Mouse (Mus musculus): ENCODE data around the gene Olfr38. TPM values are rescaled to one million over a fixed set of nuclear protein-coding genes. Genes with fewer than 3 reads are reported as not detected.

Gene Olfr38
- polyA plus RNA-seq, 1 experiment from 2014 or later = not detected

DNA sequence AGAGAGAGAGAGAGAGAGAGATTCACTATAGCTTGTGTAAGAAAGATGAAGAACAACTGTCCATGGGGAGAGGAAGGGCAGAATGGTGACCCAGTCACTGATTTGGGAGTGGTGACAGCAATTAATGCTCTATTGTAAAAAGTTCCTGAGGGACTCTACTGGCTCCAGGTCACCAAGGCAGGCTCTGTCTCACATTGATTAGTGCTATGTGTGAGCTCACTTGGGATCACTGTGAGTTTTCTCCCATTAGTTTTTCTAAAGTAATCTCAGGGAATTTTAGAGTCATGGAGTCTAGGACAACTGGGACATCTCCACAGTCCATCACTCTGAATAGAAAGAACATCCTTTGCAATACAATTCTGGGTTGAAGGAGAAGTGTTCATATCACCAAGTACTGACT lies 28.6 kb downstream of the Olfr38 start, which contains the start of gene Olfr452:
Gene Olfr452 (plus strand): TSS at position 301 of the 400 bp plus-strand sequence.
- DNase-seq (ENCODE audit: low spot score) (no peak), ATAC-seq (ENCODE audit: insufficient number of reproducible peaks, low FRiP score, low TSS enrichment, low read depth) (no peak)
- no peaks in the 10 kb centered on the region for H3K9me3 ChIP-seq (ENCODE audit: control insufficient read depth, low read length)
- H3K4me2 ChIP-seq (ENCODE audit: low read depth, severe bottlenecking) = no peak within 1 kb of the TSS
- H3K36me3 ChIP-seq (ENCODE audit: control insufficient read depth, insufficient read depth, low read length) = no peaks in the 10 kb centered on the region
- no peak within 1 kb of the TSS for H3K9ac ChIP-seq (ENCODE audit: low read length)
- H3K4me1 ChIP-seq (ENCODE audit: control insufficient read depth, insufficient read depth, low read length) = no peaks in the 10 kb centered on the region
- H3K27ac ChIP-seq (replicated peaks; ENCODE audit: low read depth, low read length) = no peak within 1 kb of the TSS
- no peaks in the 10 kb centered on the region for H3K27me3 ChIP-seq (ENCODE audit: control insufficient read depth, insufficient read depth, low read length)
- H3K4me3 ChIP-seq (ENCODE audit: low read depth, low read length) = no peak within 1 kb of the TSS

DNA sequence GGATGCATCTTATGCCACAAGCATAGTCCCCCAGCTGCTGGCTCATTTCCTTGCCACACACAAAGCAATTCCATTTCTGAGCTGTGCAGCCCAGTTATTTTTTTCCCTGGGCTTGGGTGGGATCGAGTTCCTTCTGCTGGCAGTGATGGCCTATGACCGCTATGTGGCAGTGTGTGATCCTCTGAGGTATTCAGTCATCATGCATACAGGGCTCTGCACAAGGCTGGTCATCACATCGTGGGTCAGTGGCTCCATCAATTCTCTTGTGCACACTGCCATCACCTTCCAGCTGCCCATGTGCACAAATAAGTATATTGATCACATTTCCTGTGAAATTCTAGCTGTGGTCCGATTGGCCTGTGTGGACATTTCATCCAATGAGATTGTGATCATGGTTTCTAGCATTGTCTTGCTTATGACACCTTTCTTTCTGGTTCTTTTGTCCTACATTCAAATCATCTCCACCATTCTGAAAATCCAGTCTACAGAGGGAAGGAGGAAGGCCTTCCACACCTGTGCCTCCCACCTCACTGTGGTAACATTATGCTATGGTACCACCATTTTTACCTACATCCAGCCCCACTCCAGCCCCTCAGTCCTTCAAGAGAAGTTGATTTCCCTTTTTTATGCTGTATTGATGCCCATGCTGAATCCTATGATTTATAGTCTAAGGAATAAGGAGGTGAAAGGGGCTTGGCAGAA lies 34.2 kb downstream of the Olfr38 start:
- Histone ChIP-seq H3K4me1 (ENCODE audit: control insufficient read depth, insufficient read depth, low read length) (no peaks in the 10 kb centered on the region), H3K4me3 (ENCODE audit: low read depth, low read length) (no peak overlapping the region), H3K27me3 (ENCODE audit: control insufficient read depth, insufficient read depth, low read length) (no peaks in the 10 kb centered on the region), H3K9ac (ENCODE audit: low read length) (no peak overlapping the region), H3K27ac (replicated peaks; ENCODE audit: low read depth, low read length) (no peak overlapping the region), H3K36me3 (ENCODE audit: control insufficient read depth, insufficient read depth, low read length) (no peaks in the 10 kb centered on the region), H3K9me3 (ENCODE audit: control insufficient read depth, low read length) (no peaks in the 10 kb centered on the region), H3K4me2 (ENCODE audit: low read depth, severe bottlenecking) (no peak overlapping the region)
- DNase-seq (ENCODE audit: low spot score) = no peak
- no peak for ATAC-seq (ENCODE audit: insufficient number of reproducible peaks, low FRiP score, low TSS enrichment, low read depth)
- WGBS = 41% methylated on average over 4 of the region's 4 CpGs

DNA sequence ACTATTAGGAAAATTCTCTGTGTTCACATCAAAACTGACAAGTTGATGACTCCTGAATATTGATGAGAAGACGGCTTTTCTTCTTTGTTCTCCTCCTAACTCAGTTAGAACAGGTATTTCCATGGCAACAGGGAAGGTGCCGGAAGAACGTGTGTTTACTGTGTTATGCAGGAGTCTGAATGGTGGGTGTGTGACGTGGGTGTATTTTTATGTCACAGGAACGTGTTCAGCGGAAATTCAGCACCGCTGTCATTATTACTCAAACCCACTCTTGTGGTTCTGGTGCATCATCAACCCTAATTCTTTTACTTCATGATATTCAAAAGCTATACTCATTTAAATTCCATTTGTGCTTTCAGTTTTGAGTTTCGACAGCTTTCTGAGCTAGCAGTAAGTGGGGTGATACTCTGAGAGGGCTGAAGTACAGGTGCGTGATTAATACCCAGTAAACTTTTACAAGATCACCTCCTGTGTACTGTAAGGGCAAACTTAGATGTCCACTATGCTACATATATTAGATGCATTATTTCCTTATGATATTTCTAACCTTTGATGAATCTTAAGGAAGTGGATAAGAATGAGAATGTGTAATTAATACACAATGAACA lies 34.8 kb downstream of the Olfr38 start:
- Histone ChIP-seq H3K27ac (replicated peaks; ENCODE audit: low read depth, low read length) (no peak overlapping the region), H3K4me2 (ENCODE audit: low read depth, severe bottlenecking) (no peak overlapping the region), H3K36me3 (ENCODE audit: control insufficient read depth, insufficient read depth, low read length) (no peaks in the 10 kb centered on the region), H3K9me3 (ENCODE audit: control insufficient read depth, low read length) (no peaks in the 10 kb centered on the region), H3K4me3 (ENCODE audit: low read depth, low read length) (no peak overlapping the region), H3K4me1 (ENCODE audit: control insufficient read depth, insufficient read depth, low read length) (no peaks in the 10 kb centered on the region), H3K9ac (ENCODE audit: low read length) (no peak overlapping the region), H3K27me3 (ENCODE audit: control insufficient read depth, insufficient read depth, low read length) (no peaks in the 10 kb centered on the region)
- no peak for ATAC-seq (ENCODE audit: insufficient number of reproducible peaks, low FRiP score, low TSS enrichment, low read depth)
- 86% methylated on average over 9 of the region's 9 CpGs for WGBS
- no peak for DNase-seq (ENCODE audit: low spot score)

DNA sequence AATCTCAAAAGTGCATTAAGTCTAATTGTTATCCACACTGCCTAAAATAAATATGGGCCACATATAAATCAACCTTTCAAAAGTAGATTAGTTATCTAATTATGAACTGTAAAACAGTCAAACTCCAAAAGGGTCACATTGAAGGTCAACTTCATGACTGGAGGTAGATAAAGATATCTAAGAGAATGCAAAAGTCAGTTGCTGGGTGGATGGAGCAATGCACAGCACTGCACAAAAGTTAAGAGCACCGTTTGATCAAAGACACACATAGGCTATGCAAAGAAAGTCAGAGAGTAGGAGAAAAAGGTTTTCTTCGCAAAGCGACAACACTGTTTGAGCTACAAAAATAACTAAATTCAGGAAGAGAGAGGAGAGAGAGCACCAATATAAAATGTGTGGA lies 38.8 kb downstream of the Olfr38 start:
- H3K36me3 ChIP-seq (ENCODE audit: control insufficient read depth, insufficient read depth, low read length) = no peaks in the 10 kb centered on the region

DNA sequence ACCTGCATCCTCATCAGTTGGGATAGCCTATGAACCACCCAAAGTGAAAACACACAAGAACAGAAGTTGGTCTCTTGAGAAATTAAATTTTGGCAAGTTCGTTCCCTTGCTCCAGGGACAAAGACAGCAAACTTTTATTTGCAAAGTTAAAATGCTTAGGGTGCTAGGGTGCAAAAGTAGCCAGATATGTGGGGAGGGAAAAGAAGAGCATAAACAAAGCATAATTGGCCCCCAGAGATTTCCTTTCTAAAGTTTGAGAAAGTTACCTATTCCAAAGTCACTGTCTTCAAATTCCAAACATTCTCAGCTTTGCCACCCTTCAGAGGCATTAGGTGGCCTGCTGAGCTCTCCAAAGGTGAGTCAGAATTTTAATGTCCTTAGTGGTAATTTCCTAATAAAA lies 55.4 kb downstream of the Olfr38 start, which contains the start of gene Olfr450:
Gene Olfr450 (plus strand): TSS at position 301 of the 400 bp plus-strand sequence.
- no peak within 1 kb of the TSS for H3K4me2 ChIP-seq (ENCODE audit: low read depth, severe bottlenecking)
- no peak for ATAC-seq (ENCODE audit: insufficient number of reproducible peaks, low FRiP score, low TSS enrichment, low read depth)
- no peak for DNase-seq (ENCODE audit: low spot score)
- H3K9ac ChIP-seq (ENCODE audit: low read length) = no peak within 1 kb of the TSS
- no peaks in the 10 kb centered on the region for H3K36me3 ChIP-seq (ENCODE audit: control insufficient read depth, insufficient read depth, low read length)
- H3K27ac ChIP-seq (replicated peaks; ENCODE audit: low read depth, low read length) = no peak within 1 kb of the TSS
- H3K4me1 ChIP-seq (ENCODE audit: control insufficient read depth, insufficient read depth, low read length) = no peaks in the 10 kb centered on the region
- H3K9me3 ChIP-seq (ENCODE audit: control insufficient read depth, low read length) = no peaks in the 10 kb centered on the region
- WGBS = 85% methylated on average over 1 of the region's 1 CpGs
- no peak within 1 kb of the TSS for H3K4me3 ChIP-seq (ENCODE audit: low read depth, low read length)
- H3K27me3 ChIP-seq (ENCODE audit: control insufficient read depth, insufficient read depth, low read length) = no peaks in the 10 kb centered on the region

More for the DNA sequence above, 38.8 kb downstream of the Olfr38 start:
- Histone ChIP-seq H3K9me3 (ENCODE audit: control insufficient read depth, low read length) (no peaks in the 10 kb centered on the region), H3K4me3 (ENCODE audit: low read depth, low read length) (no peak overlapping the region), H3K27me3 (ENCODE audit: control insufficient read depth, insufficient read depth, low read length) (no peaks in the 10 kb centered on the region), H3K9ac (ENCODE audit: low read length) (no peak overlapping the region), H3K4me1 (ENCODE audit: control insufficient read depth, insufficient read depth, low read length) (no peaks in the 10 kb centered on the region), H3K27ac (replicated peaks; ENCODE audit: low read depth, low read length) (no peak overlapping the region), H3K4me2 (ENCODE audit: low read depth, severe bottlenecking) (no peak overlapping the region)
- no peak for ATAC-seq (ENCODE audit: insufficient number of reproducible peaks, low FRiP score, low TSS enrichment, low read depth)
- no peak for DNase-seq (ENCODE audit: low spot score)
- 93% methylated on average over 3 of the region's 3 CpGs for WGBS

Other genes starting within 250 kb of the Olfr38 start
- gene Olfr455, start 208.8 kb upstream of the Olfr38 start, polyA plus RNA-seq (2014; fragmentation: Nextera tagmentation; extraction: Ambion mirVana) = not detected in 2 replicates
- gene Tcaf3, start 158.7 kb upstream of the Olfr38 start, polyA plus RNA-seq (2014; fragmentation: Nextera tagmentation; extraction: Ambion mirVana) = not detected in 2 replicates
- 1.8 and 3.0 TPM in 2 replicates for gene Tcaf2, start 111.2 kb upstream of the Olfr38 start, polyA plus RNA-seq (2014; fragmentation: Nextera tagmentation; extraction: Ambion mirVana)
- 87.0 and 89.6 TPM in 2 replicates for gene Tcaf1, start 46.3 kb upstream of the Olfr38 start, polyA plus RNA-seq (2014; fragmentation: Nextera tagmentation; extraction: Ambion mirVana)
- gene Olfr453, start 17.0 kb upstream of the Olfr38 start, polyA plus RNA-seq (2014; fragmentation: Nextera tagmentation; extraction: Ambion mirVana) = not detected in 2 replicates
- not detected in 2 replicates for gene Olfr452, start 28.7 kb downstream of the Olfr38 start, polyA plus RNA-seq (2014; fragmentation: Nextera tagmentation; extraction: Ambion mirVana)
- gene Olfr450, start 55.5 kb downstream of the Olfr38 start, polyA plus RNA-seq (2014; fragmentation: Nextera tagmentation; extraction: Ambion mirVana) = not detected in 2 replicates
- not detected in 2 replicates for gene Olfr449, start 78.0 kb downstream of the Olfr38 start, polyA plus RNA-seq (2014; fragmentation: Nextera tagmentation; extraction: Ambion mirVana)
- not detected in 2 replicates for gene Olfr448, start 134.0 kb downstream of the Olfr38 start, polyA plus RNA-seq (2014; fragmentation: Nextera tagmentation; extraction: Ambion mirVana)
- not detected in 2 replicates for gene Olfr447, start 152.5 kb downstream of the Olfr38 start, polyA plus RNA-seq (2014; fragmentation: Nextera tagmentation; extraction: Ambion mirVana)
- gene Olfr446, start 165.0 kb downstream of the Olfr38 start, polyA plus RNA-seq (2014; fragmentation: Nextera tagmentation; extraction: Ambion mirVana) = not detected in 2 replicates
- gene Olfr444, start 192.7 kb downstream of the Olfr38 start, polyA plus RNA-seq (2014; fragmentation: Nextera tagmentation; extraction: Ambion mirVana) = not detected in 2 replicates

Measured in limb, embryonic 11.5 days (tissue).